Mouse (Mus musculus): ENCODE results near the gene Defb11. TPM values are rescaled to one million over a fixed set of nuclear protein-coding genes. Genes with fewer than 3 reads are reported as not detected.
"Not testable (repeated sequence)": the region's sequence is repeated elsewhere in the genome, so short reads cannot be mapped to it uniquely, and the experiment has no call there.

Gene Defb11
- total and polyA plus RNA-seq, 3 experiments = not detected

DNA sequence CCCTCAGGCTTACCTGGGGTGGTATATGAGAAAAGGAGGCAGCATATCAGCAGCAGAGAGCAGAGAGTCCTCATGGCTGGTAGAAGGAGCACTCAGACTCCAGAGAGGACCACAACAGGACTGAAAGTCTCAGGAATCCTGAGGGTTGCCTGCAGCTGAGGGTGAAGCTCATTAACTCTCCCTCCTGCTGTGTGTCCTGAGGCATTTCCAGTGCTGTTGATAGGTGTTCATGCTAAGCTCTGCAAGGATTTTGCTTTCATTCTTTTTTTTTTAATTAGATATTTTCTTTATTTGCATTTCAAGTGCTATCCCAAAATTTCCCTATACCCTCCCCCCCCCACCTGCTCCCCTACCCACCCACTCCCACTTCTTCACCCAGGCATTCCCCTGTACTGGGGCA, 20.9 kb downstream of the Defb11 start, which contains the start of gene Defb9:
Gene Defb9, minus strand, starts transcription at position 101 of the 400 bp plus-strand sequence.
- H3K4me3 ChIP-seq (replicated peaks in 1 of 3; ENCODE audit: low read depth in 2 of 3, low read length in 2 of 3, poor library complexity in 1 of 3); H3K9ac ChIP-seq (ENCODE audit: insufficient read depth, low read depth); H3K9me3 ChIP-seq (replicated peaks; ENCODE audit: low read length); dilution Hi-C loops (cut with MboI; ENCODE audit: extremely low pct_ligation_motif_present, extremely low pct_unique_long_range_greater_than_20kb, low sequenced_read_pairs); H3K36me3 ChIP-seq (replicated peaks in 1 of 2; ENCODE audit: control insufficient read depth in 1 of 2, insufficient read depth in 1 of 2, low read length in 1 of 2); H3K4me1 ChIP-seq (ENCODE audit: control insufficient read depth in 1 of 2, insufficient read depth in 2 of 2); H3K27ac ChIP-seq (ENCODE audit: insufficient read depth, low read depth); in situ Hi-C loops (cut with MboI; ENCODE audit: low pct_ligation_motif_present, low pct_unique_long_range_greater_than_20kb, low sequenced_read_pairs); H3K79me2 ChIP-seq (replicated peaks; ENCODE audit: control insufficient read depth, extremely low read depth, insufficient read depth, poor library complexity, severe bottlenecking); DNase-seq (ENCODE audit: extremely low read depth); H3K4me2 ChIP-seq (ENCODE audit: insufficient read depth, low read depth, poor library complexity, severe bottlenecking): not testable (repeated sequence)
- peaks cover 39% of the 10 kb centered on the region for H3K27me3 ChIP-seq (replicated peaks)

GRCm38 (mm10) chr8:21858586-21858985, 47.6 kb downstream of the Defb11 start, which contains the start of gene Defb10:
Gene Defb10 (plus strand): TSS chr8:21858901.
- H3K4me1 ChIP-seq (ENCODE audit: control insufficient read depth in 1 of 2, insufficient read depth in 2 of 2); H3K27ac ChIP-seq (ENCODE audit: insufficient read depth, low read depth); H3K4me2 ChIP-seq (ENCODE audit: insufficient read depth, low read depth, poor library complexity, severe bottlenecking); H3K9ac ChIP-seq (ENCODE audit: insufficient read depth, low read depth); H3K36me3 ChIP-seq (replicated peaks in 1 of 2; ENCODE audit: control insufficient read depth in 1 of 2, insufficient read depth in 1 of 2, low read length in 1 of 2); DNase-seq (ENCODE audit: extremely low read depth); in situ Hi-C loops (cut with MboI; ENCODE audit: low pct_ligation_motif_present, low pct_unique_long_range_greater_than_20kb, low sequenced_read_pairs); H3K4me3 ChIP-seq (replicated peaks in 1 of 3; ENCODE audit: low read depth in 2 of 3, low read length in 2 of 3, poor library complexity in 1 of 3); dilution Hi-C loops (cut with MboI; ENCODE audit: extremely low pct_ligation_motif_present, extremely low pct_unique_long_range_greater_than_20kb, low sequenced_read_pairs); H3K79me2 ChIP-seq (replicated peaks; ENCODE audit: control insufficient read depth, extremely low read depth, insufficient read depth, poor library complexity, severe bottlenecking); H3K9me3 ChIP-seq (replicated peaks; ENCODE audit: low read length): not testable (repeated sequence)
- H3K27me3 ChIP-seq (replicated peaks) = peaks cover 64% of the 10 kb centered on the region

Other genes starting within 250 kb of the Defb11 start
- gene Defa34, start 240.6 kb downstream of the Defb11 start, total RNA-seq (2012; rRNA removed) = not detected in 2 replicates
- not detected in 2 replicates for gene Defa34, start 240.6 kb downstream of the Defb11 start, total RNA-seq (2014; rRNA removed)
- not detected in 2 replicates for gene Defa34, start 240.6 kb downstream of the Defb11 start, polyA plus RNA-seq (2012; ENCODE audit: insufficient read length, low read depth)
- gene AY761184, start 202.8 kb downstream of the Defb11 start, total RNA-seq (2012; rRNA removed) = not detected in 2 replicates
- not detected in 2 replicates for gene AY761184, start 202.8 kb downstream of the Defb11 start, total RNA-seq (2014; rRNA removed)
- not detected in 2 replicates for gene AY761184, start 202.8 kb downstream of the Defb11 start, polyA plus RNA-seq (2012; ENCODE audit: insufficient read length, low read depth)
- not detected in 2 replicates for gene Defa24, start 171.9 kb downstream of the Defb11 start, total RNA-seq (2012; rRNA removed)
- not detected in 2 replicates for gene Defa24, start 171.9 kb downstream of the Defb11 start, total RNA-seq (2014; rRNA removed)
- not detected in 2 replicates for gene Defa24, start 171.9 kb downstream of the Defb11 start, polyA plus RNA-seq (2012; ENCODE audit: insufficient read length, low read depth)
- not detected in 2 replicates for gene Defb50, start 82.9 kb downstream of the Defb11 start, total RNA-seq (2012; rRNA removed)
- gene Defb50, start 82.9 kb downstream of the Defb11 start, total RNA-seq (2014; rRNA removed) = not detected in 2 replicates
- not detected in 2 replicates for gene Defb50, start 82.9 kb downstream of the Defb11 start, polyA plus RNA-seq (2012; ENCODE audit: insufficient read length, low read depth)
- gene Defb2, start 66.5 kb downstream of the Defb11 start, total RNA-seq (2012; rRNA removed) = not detected in 2 replicates
- gene Defb2, start 66.5 kb downstream of the Defb11 start, total RNA-seq (2014; rRNA removed) = not detected in 2 replicates
- gene Defb2, start 66.5 kb downstream of the Defb11 start, polyA plus RNA-seq (2012; ENCODE audit: insufficient read length, low read depth) = not detected in 2 replicates
- not detected in 2 replicates for gene Defb10, start 47.5 kb downstream of the Defb11 start, total RNA-seq (2012; rRNA removed)
- not detected in 2 replicates for gene Defb10, start 47.5 kb downstream of the Defb11 start, total RNA-seq (2014; rRNA removed)
- not detected in 2 replicates for gene Defb10, start 47.5 kb downstream of the Defb11 start, polyA plus RNA-seq (2012; ENCODE audit: insufficient read length, low read depth)
- gene Defb9, start 21.0 kb downstream of the Defb11 start, total RNA-seq (2012; rRNA removed) = not detected in 2 replicates
- gene Defb9, start 21.0 kb downstream of the Defb11 start, total RNA-seq (2014; rRNA removed) = not detected in 2 replicates
- not detected in 2 replicates for gene Defb9, start 21.0 kb downstream of the Defb11 start, polyA plus RNA-seq (2012; ENCODE audit: insufficient read length, low read depth)
- not detected in 2 replicates for gene Defb15, start 26.3 kb upstream of the Defb11 start, total RNA-seq (2012; rRNA removed)
- gene Defb15, start 26.3 kb upstream of the Defb11 start, total RNA-seq (2014; rRNA removed) = not detected in 2 replicates
- gene Defb15, start 26.3 kb upstream of the Defb11 start, polyA plus RNA-seq (2012; ENCODE audit: insufficient read length, low read depth) = not detected in 2 replicates
- gene Defb35, start 31.9 kb upstream of the Defb11 start, total RNA-seq (2012; rRNA removed) = not detected in 2 replicates
- not detected in 2 replicates for gene Defb35, start 31.9 kb upstream of the Defb11 start, total RNA-seq (2014; rRNA removed)
- not detected in 2 replicates for gene Defb35, start 31.9 kb upstream of the Defb11 start, polyA plus RNA-seq (2012; ENCODE audit: insufficient read length, low read depth)
- gene Defb13, start 40.4 kb upstream of the Defb11 start, total RNA-seq (2012; rRNA removed) = not detected in 2 replicates
- gene Defb13, start 40.4 kb upstream of the Defb11 start, total RNA-seq (2014; rRNA removed) = not detected in 2 replicates
- gene Defb13, start 40.4 kb upstream of the Defb11 start, polyA plus RNA-seq (2012; ENCODE audit: insufficient read length, low read depth) = not detected in 2 replicates
- gene Fam90a1a, start 52.3 kb upstream of the Defb11 start, total RNA-seq (2012; rRNA removed) = not detected in 2 replicates
- gene Fam90a1a, start 52.3 kb upstream of the Defb11 start, total RNA-seq (2014; rRNA removed) = not detected in 2 replicates
- gene Fam90a1a, start 52.3 kb upstream of the Defb11 start, polyA plus RNA-seq (2012; ENCODE audit: insufficient read length, low read depth) = not detected in 2 replicates
- not detected in 2 replicates for gene Ccdc70, start 63.4 kb upstream of the Defb11 start, total RNA-seq (2012; rRNA removed)
- not detected in 2 replicates for gene Ccdc70, start 63.4 kb upstream of the Defb11 start, total RNA-seq (2014; rRNA removed)
- gene Ccdc70, start 63.4 kb upstream of the Defb11 start, polyA plus RNA-seq (2012; ENCODE audit: insufficient read length, low read depth) = not detected in 2 replicates
- 2.9 and 3.1 TPM in 2 replicates for gene Atp7b, start 153.9 kb upstream of the Defb11 start, total RNA-seq (2012; rRNA removed)
- 0.47 and 0.51 TPM in 2 replicates for gene Atp7b, start 153.9 kb upstream of the Defb11 start, total RNA-seq (2014; rRNA removed)
- gene Atp7b, start 153.9 kb upstream of the Defb11 start, polyA plus RNA-seq (2012; ENCODE audit: insufficient read length, low read depth) = 1.2 and 1.5 TPM in 2 replicates
- gene Alg11, start 154.3 kb upstream of the Defb11 start, total RNA-seq (2012; rRNA removed) = 13.7 and 14.3 TPM in 2 replicates
- gene Alg11, start 154.3 kb upstream of the Defb11 start, total RNA-seq (2014; rRNA removed) = 14.3 and 16.1 TPM in 2 replicates
- gene Alg11, start 154.3 kb upstream of the Defb11 start, polyA plus RNA-seq (2012; ENCODE audit: insufficient read length, low read depth) = 10.9 and 11.9 TPM in 2 replicates
- gene Nek5, start 218.6 kb upstream of the Defb11 start, total RNA-seq (2012; rRNA removed) = not detected in 2 replicates
- gene Nek5, start 218.6 kb upstream of the Defb11 start, total RNA-seq (2014; rRNA removed) = not detected in 2 replicates
- not detected in 2 replicates for gene Nek5, start 218.6 kb upstream of the Defb11 start, polyA plus RNA-seq (2012; ENCODE audit: insufficient read length, low read depth)